Mouse (Mus musculus) NIH3T3 (cell line): ENCODE measurements around the gene Nptx2.

Experiments
- DNase-seq: peaks from one replicate; pipeline ENCODE4 v3.0.0-alpha.2; 2012; ENCODE audit warnings: low read depth

The Nptx2 gene

GRCm38 (mm10) chr5:144585100-144585499 is 39.4 kb downstream of the Nptx2 start:
- DNase-seq: no peak

GRCm38 (mm10) chr5:144591248-144591880 is 45.7 kb downstream of the Nptx2 start:
- no peak for DNase-seq

- no peak for DNase-seq
Observed at GRCm38 (mm10) chr5:144594796-144595195, 49.1 kb downstream of the Nptx2 start.
